Mouse (Mus musculus) inflammation-experienced regulatory T-cells, adult 6 months (primary cell): Measurements from ENCODE around the gene Cdk19. TPM values are rescaled to one million over a fixed set of nuclear protein-coding genes. Genes with fewer than 3 reads are reported as not detected.

Experiments
- ATAC-seq: one replicate; pipeline ENCODE4 v1.8.0; 2017
- polyA plus RNA-seq, 3 experiments: library from polyadenylated mRNA; unstranded; fragments of 100-300 nt; shearing (Covaris generic); gene quantifications; one replicate each; pipeline ENCODE4 v1.2.1; 2017

Gene Cdk19
- 10 to 100 TPM in 2 of 3 experiments, 1 to 10 TPM in 1; 8.7 to 15.9 (median 12.1) TPM for polyA plus RNA-seq

DNA sequence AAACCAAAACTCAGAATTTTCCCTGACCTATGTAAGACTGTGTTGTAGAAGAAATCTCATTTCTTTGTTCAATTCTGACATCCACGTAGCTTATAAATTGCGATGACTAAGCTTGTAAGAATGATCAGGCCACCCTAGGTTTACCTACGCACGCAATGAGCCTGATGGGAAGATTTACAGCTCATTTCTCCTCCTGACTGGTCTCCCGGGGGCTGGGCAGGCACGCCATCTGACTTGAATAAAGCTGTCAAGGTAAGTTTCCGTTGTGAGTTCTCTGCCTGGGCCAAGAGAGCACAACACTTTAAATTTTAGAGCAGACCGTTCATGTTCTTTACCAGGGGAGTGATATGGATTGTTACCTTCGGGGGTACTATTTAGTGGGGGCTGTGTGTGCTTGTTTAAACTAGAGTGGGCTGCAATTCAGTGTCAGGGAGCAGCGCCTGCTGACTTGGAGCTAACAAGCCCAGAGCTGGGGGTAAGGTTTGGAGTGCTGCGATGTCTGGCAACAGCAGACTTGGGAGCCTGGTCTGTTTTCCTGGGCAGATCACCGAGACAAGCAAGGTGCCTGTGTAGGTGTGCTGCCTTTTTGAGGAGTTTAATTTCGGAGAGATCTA lies at the start of gene Cdk19:
Gene Cdk19, plus strand, starts transcription at position 214 of the 614 bp plus-strand sequence.
- ATAC-seq = no peak

DNA sequence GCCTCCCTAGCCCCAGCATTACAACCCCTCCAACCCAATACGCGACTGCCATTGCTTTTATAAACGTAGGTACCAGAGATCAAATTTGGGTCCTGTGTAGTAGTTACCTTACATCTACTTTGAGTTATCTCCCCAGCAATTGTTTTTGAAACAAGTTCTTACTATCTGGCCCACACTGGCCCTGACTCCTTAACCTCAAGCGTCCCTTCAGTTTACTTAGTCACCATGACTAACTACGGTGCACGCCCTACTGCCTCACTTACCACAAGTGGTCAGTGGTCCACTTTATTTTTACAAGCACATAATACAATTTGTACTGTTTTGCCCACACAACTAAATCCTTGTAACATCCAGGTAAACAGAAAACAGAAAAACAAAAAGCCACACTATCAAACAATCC lies 46.7 kb upstream of the Cdk19 start:
- ATAC-seq = no peak

DNA sequence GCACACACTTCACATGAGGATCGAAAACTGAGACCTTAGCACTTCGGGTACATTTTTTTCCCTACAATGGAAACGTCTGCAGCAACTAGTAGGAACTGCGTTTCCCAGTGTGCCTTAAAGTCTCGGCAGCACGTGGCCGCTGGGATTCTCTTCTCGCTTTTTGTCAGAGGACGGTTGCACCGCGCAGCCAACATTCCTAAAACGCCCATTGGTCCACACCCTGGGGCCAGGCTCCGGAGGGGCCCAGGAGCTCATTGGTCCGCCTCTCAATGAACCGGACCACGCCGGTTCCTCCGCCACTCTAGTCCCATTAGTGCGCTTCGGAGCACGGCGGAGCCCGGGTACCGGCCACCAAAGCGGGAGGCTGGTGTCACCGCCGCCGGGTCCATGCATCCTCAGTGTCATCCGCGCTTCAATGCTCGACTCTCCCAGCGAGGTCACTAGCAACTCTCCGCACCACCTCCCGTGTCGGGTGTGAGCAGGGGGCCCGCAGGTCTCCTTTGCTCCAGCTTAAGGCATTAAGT lies 38.7 kb upstream of the Cdk19 start:
- peak; percentile 19 for ATAC-seq

DNA sequence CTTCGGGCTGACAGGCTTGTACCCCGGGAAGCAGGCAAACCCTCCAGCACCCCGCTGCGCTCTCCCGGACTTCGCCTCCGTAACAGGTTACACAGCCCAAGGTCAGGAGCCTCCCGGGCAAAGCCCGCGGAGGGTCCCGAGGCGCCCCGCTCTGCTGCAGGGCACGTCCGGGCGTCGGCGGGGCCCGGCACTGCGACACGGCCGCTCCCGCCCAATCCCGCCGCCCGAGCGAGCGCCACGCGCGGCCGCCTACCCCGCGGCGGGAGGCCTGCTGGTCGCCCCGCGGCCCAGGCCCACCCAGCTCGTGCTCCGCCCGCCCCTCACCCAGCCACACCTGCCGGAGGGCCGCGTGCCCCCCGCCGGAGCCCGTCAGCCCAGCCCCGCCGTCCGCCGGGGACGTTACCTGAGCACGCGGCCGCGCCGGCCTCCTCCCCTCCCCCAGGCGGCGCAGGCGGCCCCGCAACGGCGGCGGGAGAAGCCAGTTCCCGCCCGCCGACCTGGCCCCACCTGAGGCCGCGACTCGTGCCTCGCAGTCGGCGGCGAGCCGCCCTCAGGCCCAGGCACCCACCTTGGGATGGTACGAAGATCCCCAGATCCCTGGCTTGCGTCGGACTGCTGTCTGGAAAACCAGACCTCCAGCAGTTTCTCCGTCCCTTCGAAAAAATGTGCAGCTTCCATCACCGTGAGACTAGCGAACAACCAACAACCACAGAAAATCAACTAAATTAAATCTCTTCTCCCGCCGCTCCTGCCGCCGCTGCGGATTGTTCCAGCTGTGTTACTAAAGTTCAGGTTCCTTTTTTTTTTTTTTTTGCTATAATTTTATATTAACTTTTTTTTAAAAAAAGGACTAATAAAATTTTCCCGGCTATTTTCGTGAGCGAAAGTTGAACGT lies 37.9 kb upstream of the Cdk19 start:
- peak; percentile 19 for ATAC-seq

DNA sequence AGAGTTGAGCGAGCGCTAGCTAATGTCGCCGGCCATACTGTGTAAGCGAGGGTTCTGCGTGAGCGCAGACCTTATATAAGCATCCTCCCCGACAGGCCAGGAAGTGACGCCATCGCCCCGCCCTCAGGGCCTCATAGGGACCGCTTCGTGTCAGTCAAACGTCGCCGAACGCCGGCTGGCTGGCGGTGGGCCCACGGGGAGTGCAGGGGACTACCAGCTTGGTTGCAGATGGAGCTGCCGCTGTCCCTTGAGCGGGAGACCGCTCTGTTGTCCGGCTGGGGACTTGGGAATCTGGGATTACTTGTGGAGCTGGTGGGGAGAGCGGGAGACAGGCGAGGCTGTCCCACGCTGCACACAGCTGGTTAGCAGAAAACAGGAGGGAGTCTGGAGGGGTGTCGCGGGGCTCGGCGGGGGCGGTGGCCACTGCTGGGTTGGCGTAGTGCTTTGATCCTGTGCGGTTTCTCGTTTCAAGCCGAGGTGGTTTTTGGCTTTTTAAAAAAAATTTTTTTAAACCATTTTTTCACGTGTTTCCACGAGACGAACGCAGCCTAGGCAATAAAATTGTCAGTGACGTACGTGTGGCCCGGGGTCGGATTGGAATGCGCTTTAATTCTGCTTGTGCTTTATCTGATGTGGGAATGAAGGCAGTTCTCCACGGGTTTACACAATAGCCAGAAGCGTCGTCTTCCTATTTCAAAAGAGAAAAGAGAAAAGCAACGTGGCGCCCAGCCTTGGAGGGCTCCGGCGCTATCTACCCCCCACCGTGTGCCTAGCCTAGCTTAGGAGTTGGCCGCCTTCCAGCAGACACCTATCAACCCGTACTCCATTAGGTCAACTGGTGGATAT lies 37.0 kb upstream of the Cdk19 start, which contains the start of gene Amd1:
Gene Amd1, minus strand, starts transcription at position 47 of the 846 bp plus-strand sequence.
- peak; percentile 91 for ATAC-seq

DNA sequence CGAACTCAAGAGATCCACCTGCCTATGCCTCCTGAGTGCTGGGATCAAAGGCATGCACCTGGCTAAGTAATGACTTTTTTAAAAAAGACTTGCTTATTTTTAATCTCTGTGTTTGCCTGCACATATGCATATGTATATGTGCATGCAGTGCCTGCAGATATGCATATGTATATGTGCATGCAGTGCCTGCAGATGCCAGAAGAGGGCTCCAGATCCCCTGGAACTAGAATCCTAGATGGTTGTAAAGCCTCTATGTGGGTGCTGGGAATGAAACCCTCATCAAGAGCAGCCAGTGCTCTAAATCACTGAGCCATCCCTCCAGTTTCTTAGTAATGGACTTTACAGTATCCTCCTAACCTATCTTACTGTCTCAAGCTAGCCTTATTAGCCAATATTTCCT lies 33.4 kb upstream of the Cdk19 start:
- no peak for ATAC-seq

DNA sequence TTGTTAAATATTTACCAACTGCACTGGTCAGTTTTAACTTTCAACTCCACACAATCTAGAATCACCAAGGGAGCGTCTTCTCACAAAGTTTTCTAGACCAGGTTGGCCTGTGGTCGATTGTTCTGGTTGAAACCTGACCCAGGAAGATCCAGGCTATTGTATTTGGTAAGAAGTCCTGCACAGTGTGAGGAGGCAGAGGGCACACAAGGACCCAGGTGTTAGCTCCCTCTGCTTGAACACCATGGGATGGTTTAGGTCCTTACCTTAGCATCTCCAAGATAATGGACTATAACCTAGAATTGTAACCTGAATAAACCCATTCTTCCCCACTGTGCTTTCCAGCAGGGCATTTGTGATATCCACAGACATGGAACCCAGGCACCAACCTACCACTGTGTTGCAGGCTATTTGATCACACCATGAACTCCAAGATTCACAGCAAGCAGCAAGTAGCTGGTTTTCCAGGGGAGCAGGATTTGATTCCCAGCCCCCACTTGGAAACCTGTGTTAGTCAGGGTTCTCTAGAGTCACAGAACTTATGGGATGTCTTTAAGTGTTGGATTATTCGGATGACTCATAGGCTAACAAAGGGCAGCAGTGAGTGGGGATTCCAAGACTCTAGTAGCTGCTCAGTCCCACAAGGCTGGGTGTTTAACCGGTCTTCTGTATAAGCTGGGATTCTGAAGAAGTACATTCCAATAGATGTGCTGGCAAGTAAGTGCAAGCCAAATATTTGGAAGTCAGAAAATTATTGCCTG lies 31.4 kb upstream of the Cdk19 start:
- no peak for ATAC-seq

DNA sequence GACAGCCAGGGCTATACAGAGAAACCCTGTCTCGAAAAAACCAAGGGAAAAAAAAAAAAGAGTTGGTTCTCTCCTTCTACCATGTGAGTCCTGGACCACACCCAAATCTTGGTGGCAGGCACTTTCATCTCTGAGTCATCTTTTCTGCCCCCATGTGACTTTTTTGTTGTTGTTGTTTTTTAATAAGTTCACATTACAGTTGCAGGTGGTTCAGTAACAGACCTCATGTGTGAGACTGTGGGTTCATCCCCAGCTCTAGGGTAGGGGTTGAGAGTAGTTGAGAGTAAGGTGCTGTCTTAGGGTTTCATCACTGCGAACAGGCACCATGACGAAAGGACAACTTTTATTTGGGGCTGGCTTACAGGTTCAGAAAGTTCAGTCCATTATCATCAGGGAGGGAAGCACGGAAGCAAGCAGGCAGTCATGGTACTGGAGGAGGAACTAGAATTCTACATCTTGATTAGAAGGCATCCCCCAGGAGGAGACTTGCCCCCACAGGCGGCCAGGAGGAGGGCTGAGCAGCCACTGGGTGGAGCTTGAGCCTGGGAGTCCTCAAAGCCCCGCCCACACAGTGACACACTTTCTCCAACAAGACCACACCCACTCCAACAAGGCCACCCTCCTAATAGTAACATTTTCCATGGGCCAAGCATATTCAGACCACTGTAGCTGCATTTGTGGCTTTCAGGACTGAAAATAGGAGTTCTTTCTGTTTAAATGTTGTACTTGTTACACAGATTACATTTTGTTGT lies 29.3 kb upstream of the Cdk19 start:
- ATAC-seq = peak; percentile 82

DNA sequence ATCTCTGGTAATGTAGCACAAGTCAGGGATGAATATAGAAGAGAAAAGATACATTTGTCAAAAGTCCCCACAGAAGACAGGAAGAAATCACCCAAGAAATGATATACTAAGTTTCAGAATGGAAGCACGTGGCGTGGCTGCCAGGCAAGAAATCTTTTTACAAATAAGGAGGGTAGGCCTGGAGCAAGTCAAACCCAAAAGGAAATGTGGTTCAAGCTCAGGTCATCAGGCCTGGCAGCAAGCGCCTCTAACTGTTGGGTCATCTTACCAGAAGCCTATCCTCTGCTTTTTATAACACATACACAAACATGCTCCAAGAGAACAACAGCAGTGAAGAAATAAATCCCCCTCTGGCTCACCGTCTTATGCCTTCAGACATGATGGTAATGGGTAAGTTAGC lies 26.6 kb upstream of the Cdk19 start:
- no peak for ATAC-seq

DNA sequence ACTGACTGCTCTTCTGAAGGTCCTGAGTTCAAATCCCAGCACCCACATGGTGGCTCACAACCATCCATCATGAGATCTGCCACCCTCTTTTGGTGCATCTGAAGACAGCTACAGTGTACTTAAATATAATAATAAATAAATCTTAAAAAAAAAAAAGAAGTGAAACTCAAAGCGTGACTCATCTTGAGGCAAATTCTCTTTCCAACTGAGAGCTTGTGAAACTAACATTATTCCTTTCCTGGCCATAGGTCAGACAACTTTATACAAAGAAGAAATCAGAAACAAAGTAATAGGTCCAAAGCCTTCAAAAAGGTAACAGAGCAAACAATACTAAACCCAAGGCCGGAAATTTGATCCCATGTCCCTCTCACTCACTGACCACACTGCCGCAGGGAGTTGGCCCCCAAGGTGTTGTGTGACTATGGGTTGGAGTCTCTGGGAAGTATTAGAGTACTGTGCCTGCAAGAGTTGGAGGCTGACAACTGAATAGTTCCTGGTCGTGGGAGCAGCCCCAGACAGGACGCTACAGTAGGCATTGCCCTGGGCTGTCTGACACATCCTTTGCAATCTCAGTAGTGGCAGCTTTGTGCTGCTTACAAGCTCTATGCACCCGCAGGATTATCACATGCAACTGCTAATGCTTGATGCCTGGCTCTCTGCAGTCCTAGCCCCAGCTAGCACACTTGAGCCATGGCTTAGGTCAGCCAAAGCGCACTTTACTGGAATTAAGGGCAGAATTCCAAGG lies 22.4 kb upstream of the Cdk19 start:
- no peak for ATAC-seq

DNA sequence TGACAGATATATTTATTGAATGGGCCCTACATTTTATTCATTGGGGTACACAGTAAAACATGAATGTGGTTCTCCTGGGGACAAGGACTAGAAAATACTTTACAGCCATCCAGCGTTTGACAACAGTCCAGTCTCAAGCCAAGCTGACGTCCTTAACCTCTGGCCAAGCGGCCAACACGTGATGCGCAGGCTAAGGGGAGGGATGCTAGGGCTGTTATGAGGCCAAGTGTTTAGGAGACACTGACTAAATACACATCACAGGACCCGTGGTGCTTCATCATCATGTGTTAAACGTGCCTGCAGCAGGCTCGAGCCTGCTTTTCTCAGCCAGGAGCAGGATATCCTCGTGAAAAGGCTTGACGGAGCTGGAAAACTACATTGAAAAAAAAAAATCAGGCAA lies 19.1 kb upstream of the Cdk19 start:
- no peak for ATAC-seq

DNA sequence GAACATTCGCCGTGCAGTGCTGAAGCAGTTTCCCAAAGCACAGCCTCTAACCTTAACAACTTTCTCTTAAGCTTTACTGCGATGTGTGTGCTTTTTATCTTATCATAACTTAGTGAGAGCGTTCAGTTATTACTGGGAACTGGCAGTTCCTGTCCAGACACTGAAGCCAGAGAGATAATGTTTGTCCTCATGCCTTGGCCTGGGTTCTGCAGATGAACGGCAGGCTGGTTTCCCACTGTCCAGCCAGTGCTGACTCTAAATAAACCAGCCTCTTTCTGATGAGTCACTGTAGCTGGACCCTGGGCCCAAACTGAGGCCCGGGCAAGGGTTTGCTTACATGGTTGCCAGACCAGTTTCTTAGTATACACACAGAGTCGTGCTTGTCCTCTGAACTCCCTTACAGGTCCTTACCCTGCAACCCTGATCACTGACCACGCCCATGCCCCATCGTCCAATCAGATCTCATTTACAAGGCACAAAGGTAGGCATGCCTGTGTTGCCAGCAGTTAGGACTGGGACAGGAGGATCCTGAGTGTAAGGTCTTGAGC lies 11.3 kb upstream of the Cdk19 start:
- no peak for ATAC-seq

DNA sequence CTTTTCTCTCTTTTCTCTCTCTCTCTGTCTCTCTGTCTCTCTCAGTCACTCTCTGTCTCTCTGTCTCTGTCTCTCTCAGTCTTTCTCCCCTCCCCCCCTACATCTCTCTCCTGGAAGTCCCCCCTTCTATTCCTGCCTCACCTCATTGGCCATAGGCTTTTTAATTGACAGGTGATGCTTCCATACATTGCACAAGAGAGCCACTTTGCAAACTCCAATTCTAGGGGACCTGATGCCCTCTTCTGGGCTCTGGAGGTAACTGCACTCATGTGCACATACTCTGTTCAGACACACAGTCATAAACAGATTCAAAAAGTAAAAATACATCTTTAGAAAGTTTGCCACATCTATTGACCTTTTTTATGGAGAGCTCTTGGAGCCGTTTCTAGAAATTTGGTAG lies 9.1 kb upstream of the Cdk19 start:
- no peak for ATAC-seq

DNA sequence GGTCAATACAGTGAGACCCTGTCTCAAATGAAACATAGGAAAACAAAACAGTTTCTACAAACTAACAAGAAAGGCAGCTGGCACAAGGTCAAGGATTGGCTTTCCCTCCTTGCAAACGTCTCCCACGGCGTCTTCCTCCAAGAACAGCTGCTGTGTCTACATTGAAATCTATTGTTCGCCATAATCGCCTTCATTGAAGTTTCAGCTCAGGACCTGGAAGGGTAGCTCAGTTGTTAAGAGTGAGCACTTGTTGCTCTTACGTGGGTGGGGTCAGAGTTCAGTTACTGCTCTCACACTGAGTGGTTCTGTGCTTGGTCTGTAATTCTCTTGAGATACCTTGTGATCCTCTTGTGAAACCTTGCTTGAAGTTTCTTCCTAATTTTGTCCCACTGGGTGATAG lies 6.5 kb upstream of the Cdk19 start:
- ATAC-seq = no peak

DNA sequence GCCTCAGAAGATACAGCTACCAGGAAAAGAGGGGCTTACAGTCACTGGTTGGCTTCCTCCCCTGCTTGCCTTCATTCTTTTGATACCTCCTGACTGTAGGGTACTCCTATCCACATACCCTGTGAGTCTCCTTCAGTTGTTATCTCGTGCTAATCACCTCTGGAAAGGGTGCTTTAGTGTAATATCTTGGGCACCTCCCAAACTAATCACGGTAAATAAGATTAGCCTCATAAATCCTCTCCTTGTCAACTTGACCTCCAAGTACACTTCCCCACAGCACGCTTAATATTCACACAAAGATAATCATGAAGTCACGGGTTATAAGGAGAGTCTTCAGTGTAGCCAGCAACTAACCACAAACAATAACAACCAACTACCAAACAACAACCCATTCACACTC lies 2.7 kb downstream of the Cdk19 start:
- no peak for ATAC-seq

DNA sequence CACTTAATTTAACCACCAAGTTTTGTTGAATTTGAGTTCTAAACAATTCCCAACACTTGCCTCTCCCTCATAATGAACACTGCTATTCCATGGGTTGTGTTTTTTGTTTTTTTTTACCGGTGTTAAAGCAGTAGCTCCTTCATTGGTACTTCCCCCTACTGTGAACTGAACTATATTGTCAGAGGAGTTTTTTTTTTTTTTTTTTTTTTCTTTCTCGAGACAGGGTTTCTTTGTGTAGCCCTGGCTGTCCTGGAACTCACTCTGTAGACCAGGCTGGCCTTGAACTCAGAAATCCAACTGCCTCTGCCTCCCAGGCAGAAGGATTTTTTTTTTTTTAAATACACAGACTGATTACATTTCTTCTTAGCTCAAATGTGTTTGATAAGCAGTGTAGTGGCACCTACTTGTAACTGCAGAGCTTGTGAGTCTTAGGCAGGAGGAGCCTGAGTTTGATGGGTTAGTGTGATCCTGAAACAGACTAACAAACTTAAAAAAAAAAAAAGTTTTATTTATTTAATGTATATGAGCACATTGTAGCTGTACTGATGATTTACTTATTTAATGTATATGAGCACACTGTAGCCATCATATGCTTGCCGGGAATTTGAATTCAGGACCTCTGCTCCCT lies 7.5 kb downstream of the Cdk19 start:
- ATAC-seq = no peak

DNA sequence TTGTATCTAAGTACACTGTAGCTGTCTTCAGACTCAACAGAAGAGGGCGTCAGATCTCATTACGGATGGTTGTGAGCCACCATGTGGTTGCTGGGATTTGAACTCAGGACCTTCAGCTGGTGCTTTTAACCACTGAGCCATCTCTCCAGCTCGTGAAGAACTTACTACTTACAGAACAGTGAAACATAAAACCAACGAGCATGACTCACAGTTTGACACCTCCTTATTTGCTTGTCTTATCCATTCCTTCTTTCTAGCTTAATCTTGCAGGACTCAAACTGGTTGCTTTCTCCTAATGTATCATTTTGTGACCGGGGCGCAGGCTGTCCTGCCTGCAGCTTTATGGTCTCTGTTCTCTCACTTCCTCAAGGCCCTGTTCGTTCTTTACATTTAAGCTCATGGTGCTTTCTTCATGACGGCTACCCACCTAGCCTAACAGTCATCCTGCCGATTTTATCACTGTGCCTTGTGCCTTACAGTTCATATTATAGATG lies 8.1 kb downstream of the Cdk19 start:
- ATAC-seq = no peak

DNA sequence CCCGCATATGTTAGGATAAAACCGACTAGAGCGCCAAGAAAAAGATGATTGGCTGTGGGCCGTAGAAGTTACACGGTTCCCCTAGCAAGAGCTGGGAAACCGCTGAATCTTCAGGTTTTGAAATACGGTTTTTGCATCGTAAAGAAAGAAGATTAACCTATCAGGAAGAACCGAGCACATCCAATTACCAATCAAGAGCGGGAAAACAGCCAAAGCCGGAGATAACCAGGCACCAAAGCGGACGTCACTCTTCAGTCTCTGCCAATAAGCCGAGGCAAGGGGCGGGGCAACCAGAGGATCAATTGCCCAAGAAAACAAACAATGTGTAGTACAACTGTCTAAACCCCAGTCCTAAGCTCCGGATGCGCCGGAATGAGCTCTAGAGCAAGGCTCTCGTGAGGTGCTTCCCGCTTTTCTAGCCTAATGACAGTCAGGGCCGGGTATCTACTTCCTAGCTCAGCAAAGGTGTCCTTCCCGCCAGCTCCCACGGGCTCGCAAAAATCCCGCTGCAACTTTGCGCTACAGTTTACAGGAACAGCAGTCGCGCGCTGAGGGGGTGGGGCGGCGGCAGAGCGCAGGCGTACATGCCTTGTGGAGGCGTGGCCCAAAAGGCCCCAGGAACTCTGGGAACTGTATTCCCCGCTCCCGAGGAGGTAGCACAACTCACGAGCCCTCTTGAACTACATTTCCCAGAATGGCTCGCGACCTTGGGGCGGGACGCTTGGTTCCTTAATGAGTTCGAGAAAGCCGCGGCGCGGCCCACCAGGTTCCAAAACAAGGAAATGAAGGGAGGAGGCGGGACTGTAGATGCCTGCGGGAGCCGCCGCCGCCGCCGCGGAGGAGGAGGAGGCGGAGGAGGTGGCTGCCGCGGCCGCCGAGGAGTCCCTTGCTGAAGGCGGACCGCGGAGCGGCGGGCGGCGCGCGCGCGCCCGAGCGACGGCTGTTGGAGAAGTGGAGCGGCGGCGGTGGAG lies 9.5 kb downstream of the Cdk19 start:
- peak; percentile 84 for ATAC-seq
